Mouse (Mus musculus): ENCODE measurements around the gene Ssh3. TPM values are rescaled to one million over a fixed set of nuclear protein-coding genes. Genes with fewer than 3 reads are reported as not detected.
"Not testable (repeated sequence)": the region's sequence is repeated elsewhere in the genome, so short reads cannot be mapped to it uniquely, and the experiment has no call there.

The Ssh3 gene
- polyA plus RNA-seq, 1 experiment from 2014 or later: 3.6 TPM

DNA sequence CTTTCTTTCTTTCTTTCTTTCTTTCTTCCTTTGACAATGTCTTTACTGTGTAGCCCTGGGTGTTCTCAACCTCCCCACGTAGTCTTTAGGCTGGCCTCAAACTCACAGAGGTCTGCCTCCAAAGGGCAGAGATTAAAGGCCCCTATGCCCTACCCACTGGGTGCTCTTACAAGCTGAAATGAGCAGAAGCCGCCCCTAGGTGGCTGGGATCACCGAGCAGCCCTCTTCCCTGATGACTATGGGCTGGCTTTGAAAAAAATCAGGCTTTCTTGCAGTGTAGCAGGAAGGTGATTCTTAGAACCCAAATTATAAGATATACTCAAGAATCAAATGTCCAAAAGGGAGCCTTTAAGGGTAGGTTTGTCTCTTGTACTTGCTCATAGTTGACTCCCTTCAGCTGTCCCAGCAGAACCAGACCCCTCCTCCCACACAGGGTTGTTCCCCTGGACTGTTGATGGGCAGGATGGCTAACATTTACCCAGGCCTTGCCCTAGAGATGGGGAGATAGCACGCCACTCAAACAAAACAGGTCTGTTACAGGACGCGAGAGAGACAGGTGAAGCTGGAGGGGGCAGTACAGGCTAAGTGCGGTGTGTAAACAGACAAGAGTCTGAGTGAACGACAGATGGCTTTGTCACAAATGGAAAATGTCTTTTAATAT lies 7.8 kb downstream of the Ssh3 start:
- Histone ChIP-seq H3K4me3 (no peak overlapping the region), H3K27me3 (no peaks in the 10 kb centered on the region), H3K9ac (peak overlapping the region; percentile 16; the same call in 1 of the 2 replicates), H3K36me3 (ENCODE audit: poor library complexity, severe bottlenecking) (no peaks in the 10 kb centered on the region), H3K9me3 (replicated peaks) (no peaks in the 10 kb centered on the region), H3K4me1 (peaks cover 12% of the 10 kb centered on the region; the same call in 1 of the 2 replicates), H3K27ac (no peak overlapping the region), H3K4me2 (no peak overlapping the region)
- WGBS: 59% methylated on average over 8 of the region's 8 CpGs
- no peak for ATAC-seq

DNA sequence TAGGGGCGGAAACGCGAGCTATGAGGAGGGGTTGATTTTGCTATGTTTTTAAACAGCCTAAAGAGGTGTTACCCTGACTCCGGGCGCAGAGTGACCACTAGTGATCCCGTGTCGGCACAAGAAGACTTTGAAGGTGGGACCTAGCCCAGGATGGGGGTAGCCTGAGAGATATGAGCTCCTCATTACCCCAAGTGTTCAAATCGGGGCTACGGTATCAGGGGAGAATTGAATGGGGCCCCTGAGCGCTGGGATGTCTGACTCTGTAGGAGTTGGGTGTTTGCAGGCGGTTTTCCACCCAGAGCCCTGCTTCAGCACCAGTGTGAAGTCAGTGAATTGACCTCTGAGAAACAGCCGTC lies 11.1 kb downstream of the Ssh3 start:
- 19% methylated on average over 12 of the region's 12 CpGs for WGBS
- H3K27me3 ChIP-seq: 0 out of 2 replicates have a peak, but pooled peaks cover 5% of the 10 kb centered on the region
- no peaks in the 10 kb centered on the region for H3K36me3 ChIP-seq (ENCODE audit: poor library complexity, severe bottlenecking)
- peak overlapping the region; percentile 51 for H3K9ac ChIP-seq
- peaks cover 12% of the 10 kb centered on the region; the same call in 1 of the 2 replicates for H3K4me1 ChIP-seq
- no peak overlapping the region for H3K27ac ChIP-seq
- H3K4me2 ChIP-seq: peak overlapping the region; percentile 92
- peak; percentile 45; the same call in 1 of the 2 replicates for ATAC-seq
- H3K4me3 ChIP-seq: peak overlapping the region; percentile 66
- H3K9me3 ChIP-seq (replicated peaks): no peaks in the 10 kb centered on the region

DNA sequence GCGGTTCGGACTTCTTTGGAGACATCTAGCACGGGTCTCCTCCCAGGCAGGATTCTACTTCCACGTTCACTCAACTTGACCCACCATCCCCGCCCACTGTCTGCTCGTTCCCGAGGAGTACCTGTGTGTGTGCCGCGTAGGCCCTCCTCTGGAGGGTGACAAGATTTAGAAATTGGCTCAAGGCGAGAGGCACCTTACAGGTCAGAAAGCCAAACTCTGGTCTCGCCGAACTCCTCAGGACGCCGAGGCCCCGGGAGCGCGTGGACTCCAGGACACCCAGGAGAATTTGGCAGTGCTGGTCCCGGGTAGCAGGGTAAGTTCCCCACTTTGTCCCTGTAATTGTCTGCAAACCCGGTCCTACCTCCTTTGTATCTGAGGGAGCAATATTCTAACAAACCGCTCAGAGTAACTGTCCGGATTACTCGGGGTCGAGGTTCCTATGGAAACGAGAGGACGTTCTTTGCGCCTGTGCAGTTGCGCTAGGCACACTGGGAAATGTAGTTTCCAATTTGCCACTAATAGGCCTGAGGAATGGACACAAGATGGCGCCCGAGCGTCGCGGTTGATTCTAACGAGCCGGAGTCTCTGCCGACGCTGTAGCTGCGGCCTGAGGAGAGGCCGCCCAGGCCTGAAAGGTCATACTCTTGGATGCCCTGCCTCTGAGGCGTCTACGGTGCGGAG lies 11.6 kb downstream of the Ssh3 start:
- 0 out of 2 replicates have a peak, but pooled peaks cover 5% of the 10 kb centered on the region for H3K27me3 ChIP-seq
- no peaks in the 10 kb centered on the region for H3K9me3 ChIP-seq (replicated peaks)
- under 1% methylated on average over 41 of the region's 41 CpGs for WGBS
- 0 out of 2 replicates have a peak overlapping the region, but pooled peaks have one; percentile 22 for H3K27ac ChIP-seq
- H3K9ac ChIP-seq: peak overlapping the region; percentile 72
- H3K4me1 ChIP-seq: peaks cover 12% of the 10 kb centered on the region; the same call in 1 of the 2 replicates
- no peaks in the 10 kb centered on the region for H3K36me3 ChIP-seq (ENCODE audit: poor library complexity, severe bottlenecking)
- peak overlapping the region; percentile 92 for H3K4me2 ChIP-seq
- peak; percentile 94 for ATAC-seq
- peak overlapping the region; percentile 66 for H3K4me3 ChIP-seq

DNA sequence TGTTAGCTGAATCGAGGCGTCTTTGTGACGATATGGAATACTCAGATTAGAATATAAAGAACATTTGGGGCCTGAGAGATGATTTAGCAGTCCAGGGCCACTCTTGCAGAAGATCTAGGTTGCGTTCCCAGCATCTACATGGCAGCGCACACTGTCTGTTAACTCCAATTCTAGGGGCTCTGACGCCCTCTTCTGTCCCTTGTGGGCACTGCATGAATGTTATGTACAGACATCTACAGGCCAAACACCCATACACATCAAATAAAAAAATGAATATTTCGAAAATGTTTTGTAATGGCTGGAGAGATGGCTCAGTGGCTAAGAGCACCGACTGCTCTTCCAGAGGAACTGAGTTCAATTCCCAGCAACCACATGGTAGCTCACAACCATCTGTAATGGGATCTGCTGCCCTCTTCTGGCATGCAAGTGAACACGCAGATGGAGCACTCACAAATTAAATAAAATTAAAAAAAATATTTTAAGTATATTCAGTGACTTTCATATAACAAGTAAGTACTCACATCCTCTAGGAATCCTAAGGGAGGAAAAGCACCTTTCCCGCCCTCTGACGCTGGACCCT lies 13.3 kb downstream of the Ssh3 start:
- Histone ChIP-seq H3K36me3 (ENCODE audit: poor library complexity, severe bottlenecking) (no peaks in the 10 kb centered on the region), H3K9me3 (replicated peaks) (no peaks in the 10 kb centered on the region), H3K4me3 (no peak overlapping the region), H3K4me2 (no peak overlapping the region), H3K4me1 (peaks cover 12% of the 10 kb centered on the region; the same call in 1 of the 2 replicates), H3K9ac (no peak overlapping the region), H3K27me3 (0 out of 2 replicates have a peak, but pooled peaks cover 5% of the 10 kb centered on the region), H3K27ac (no peak overlapping the region)
- ATAC-seq: no peak
- 75% methylated on average over 11 of the region's 11 CpGs for WGBS

DNA sequence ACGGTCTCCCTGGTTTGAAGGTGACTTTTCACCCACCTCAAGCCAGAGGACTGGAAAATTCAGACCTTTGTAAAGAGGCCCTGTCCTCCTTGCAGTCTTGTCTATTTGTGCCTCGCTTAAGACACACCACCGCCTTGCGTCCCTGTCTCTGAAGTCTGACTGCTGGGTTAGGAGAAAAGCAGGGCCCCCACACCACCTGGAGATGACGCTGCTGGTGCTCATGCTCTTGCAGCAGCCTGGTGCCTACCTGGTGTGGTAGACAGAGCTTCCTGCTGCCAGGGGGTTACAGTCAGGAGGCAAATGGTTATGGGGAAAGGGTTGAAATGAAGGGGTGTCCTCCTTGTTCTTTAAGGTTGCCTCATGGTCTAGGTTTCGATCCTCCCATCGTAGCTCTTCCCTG lies 14.8 kb downstream of the Ssh3 start:
- H3K27me3 ChIP-seq: 0 out of 2 replicates have a peak, but pooled peaks cover 5% of the 10 kb centered on the region
- no peaks in the 10 kb centered on the region for H3K9me3 ChIP-seq (replicated peaks)
- H3K4me3 ChIP-seq: no peak overlapping the region
- 90% methylated on average over 7 of the region's 7 CpGs for WGBS
- H3K27ac ChIP-seq: no peak overlapping the region
- peaks cover 12% of the 10 kb centered on the region; the same call in 1 of the 2 replicates for H3K4me1 ChIP-seq
- no peaks in the 10 kb centered on the region for H3K36me3 ChIP-seq (ENCODE audit: poor library complexity, severe bottlenecking)
- no peak overlapping the region for H3K9ac ChIP-seq
- no peak overlapping the region for H3K4me2 ChIP-seq
- no peak for ATAC-seq

DNA sequence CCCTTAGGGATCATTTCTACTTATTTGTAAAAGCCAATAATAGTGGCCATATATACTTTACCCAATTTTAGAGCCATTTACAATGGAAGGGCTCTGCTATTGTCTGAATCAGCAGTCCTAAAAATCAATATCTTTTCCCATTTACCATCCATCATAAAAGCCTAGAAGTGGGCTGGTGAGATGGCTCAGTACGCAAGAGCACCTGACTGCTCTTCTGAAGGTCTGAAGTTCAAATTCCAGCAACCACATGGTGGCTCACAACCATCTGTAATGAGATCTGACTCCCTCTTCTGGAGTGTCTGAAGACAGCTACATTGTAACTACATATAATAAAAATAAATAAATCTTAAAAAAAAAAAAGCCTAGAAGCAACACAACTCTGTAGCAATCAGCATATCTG lies 20.3 kb downstream of the Ssh3 start:
- not testable (repeated sequence) for H3K4me2 ChIP-seq; ATAC-seq; H3K36me3 ChIP-seq (ENCODE audit: poor library complexity, severe bottlenecking); H3K27ac ChIP-seq; H3K27me3 ChIP-seq; H3K9me3 ChIP-seq (replicated peaks); H3K9ac ChIP-seq; H3K4me3 ChIP-seq; H3K4me1 ChIP-seq
- 79% methylated on average over 1 of the region's 1 CpGs for WGBS

DNA sequence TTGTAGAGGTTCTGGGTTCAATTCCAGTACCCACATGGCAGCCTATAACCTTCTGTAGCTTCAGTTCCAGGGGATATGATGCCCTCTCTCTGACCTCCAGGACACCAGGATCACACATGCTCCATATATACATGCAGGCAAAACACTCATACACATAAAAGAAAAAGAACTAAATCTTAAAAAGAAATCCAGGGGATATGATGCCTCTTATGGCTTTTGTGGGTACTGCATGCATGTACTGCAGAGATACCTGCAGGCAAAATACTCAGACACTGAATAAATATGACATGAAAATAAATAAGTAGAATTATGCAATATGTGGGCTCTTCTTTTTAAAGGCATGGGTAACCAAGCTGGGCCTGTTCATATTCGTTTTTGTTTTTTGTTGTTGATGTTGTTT lies 22.0 kb downstream of the Ssh3 start:
- WGBS: 59% methylated on average over 1 of the region's 1 CpGs
- no peak overlapping the region for H3K9ac ChIP-seq
- no peaks in the 10 kb centered on the region for H3K9me3 ChIP-seq (replicated peaks)
- H3K4me3 ChIP-seq: no peak overlapping the region
- no peak overlapping the region for H3K4me2 ChIP-seq
- H3K36me3 ChIP-seq (ENCODE audit: poor library complexity, severe bottlenecking): no peaks in the 10 kb centered on the region
- no peak for ATAC-seq
- no peaks in the 10 kb centered on the region for H3K27me3 ChIP-seq
- H3K27ac ChIP-seq: no peak overlapping the region
- no peaks in the 10 kb centered on the region for H3K4me1 ChIP-seq

DNA sequence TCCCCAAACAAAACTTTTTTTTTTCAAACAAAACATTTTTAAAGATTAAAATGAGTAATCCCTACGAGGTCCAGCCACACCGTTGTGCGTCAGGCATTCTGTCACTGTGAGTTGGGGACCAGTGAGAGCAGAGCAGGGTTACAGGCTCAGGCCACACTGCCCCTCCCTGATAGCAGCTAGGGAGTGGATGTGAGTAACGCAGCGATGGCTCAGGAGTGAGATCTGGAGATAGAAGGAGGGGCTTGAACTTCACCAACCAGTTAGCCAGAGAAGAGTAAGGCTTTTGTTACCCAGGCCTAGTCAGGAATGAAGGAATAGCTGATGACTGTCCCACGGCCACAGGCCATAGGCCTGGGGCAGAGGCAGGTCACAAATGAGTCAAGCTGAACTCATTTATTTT lies 24.2 kb downstream of the Ssh3 start:
- H3K4me1 ChIP-seq: no peaks in the 10 kb centered on the region
- no peak overlapping the region for H3K4me3 ChIP-seq
- H3K36me3 ChIP-seq (ENCODE audit: poor library complexity, severe bottlenecking): no peaks in the 10 kb centered on the region
- no peak overlapping the region for H3K4me2 ChIP-seq
- H3K9me3 ChIP-seq (replicated peaks): no peaks in the 10 kb centered on the region
- H3K27ac ChIP-seq: no peak overlapping the region
- ATAC-seq: no peak
- H3K27me3 ChIP-seq: no peaks in the 10 kb centered on the region
- 86% methylated on average over 6 of the region's 6 CpGs for WGBS
- H3K9ac ChIP-seq: no peak overlapping the region

DNA sequence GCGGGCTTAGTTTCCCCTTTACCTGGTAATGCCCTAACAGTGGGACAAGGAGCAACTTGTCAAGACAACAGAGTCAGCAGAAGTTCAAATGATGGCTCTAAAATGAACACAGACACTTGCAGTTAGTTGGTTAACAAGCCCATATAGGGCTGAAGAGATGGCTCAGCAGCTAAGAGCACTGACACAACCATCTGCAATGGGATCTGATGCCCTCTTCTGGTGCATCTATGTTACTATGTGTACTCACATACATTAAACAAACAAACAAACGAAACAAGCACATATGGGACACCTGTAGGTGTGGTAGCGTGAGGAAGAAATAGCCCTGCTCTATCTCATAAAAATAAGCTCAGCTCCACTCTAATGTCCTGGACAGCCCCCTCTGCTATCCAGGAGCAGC lies 26.6 kb downstream of the Ssh3 start:
- Histone ChIP-seq H3K27ac (no peak overlapping the region), H3K36me3 (ENCODE audit: poor library complexity, severe bottlenecking) (no peaks in the 10 kb centered on the region), H3K27me3 (no peaks in the 10 kb centered on the region), H3K4me1 (no peaks in the 10 kb centered on the region), H3K9ac (no peak overlapping the region), H3K9me3 (replicated peaks) (no peaks in the 10 kb centered on the region), H3K4me2 (no peak overlapping the region), H3K4me3 (no peak overlapping the region)
- ATAC-seq: no peak
- 69% methylated on average over 3 of the region's 3 CpGs for WGBS

DNA sequence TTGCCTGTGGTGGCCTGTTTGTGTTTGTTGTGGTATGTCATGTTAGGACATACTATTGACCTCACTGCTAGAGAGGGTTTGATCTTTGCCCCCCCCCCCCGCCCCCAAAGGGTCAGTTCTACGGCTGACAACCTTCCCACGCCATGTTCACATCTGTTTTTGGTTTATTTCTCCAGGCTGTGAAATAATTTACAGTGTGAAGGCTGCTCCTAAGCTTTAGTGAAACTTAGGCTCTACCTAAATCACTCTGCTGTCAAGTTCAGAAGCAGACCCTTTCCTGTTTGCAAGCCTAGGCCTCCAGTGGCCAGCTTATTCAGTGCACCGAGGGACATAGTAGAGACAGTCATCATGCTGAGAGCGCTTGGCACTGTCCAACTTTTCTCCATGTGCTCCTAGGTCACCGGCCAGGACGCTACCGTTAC lies 28.7 kb downstream of the Ssh3 start:
- Histone ChIP-seq H3K4me1 (no peaks in the 10 kb centered on the region), H3K27me3 (no peaks in the 10 kb centered on the region), H3K27ac (no peak overlapping the region), H3K9me3 (replicated peaks) (no peaks in the 10 kb centered on the region), H3K36me3 (ENCODE audit: poor library complexity, severe bottlenecking) (no peaks in the 10 kb centered on the region), H3K4me2 (no peak overlapping the region), H3K9ac (no peak overlapping the region), H3K4me3 (no peak overlapping the region)
- 75% methylated on average over 8 of the region's 8 CpGs for WGBS
- no peak for ATAC-seq

DNA sequence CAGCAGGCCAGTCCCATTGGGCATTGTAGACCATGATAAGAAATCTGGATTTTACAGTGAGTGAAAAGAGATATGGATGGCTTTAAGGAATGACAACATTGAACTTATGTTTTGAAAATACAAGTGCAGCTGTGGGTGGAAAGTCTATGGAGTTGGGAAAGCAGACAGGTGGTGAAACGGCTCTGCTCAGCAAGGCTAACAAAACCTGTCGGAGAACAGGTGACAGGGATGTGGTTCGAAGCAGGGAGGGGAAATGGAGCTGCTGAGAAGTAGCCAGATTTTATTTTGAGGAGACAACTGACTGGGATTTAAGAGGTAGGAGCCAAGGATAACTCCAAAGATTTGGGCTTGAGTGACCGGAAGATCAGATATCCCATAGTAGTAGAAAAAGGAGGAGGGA lies 34.4 kb downstream of the Ssh3 start:
- no peak overlapping the region for H3K27ac ChIP-seq
- peaks cover 17% of the 10 kb centered on the region for H3K27me3 ChIP-seq
- H3K9ac ChIP-seq: no peak overlapping the region
- H3K4me3 ChIP-seq: no peak overlapping the region
- peaks cover 10% of the 10 kb centered on the region for H3K4me1 ChIP-seq
- H3K36me3 ChIP-seq (ENCODE audit: poor library complexity, severe bottlenecking): no peaks in the 10 kb centered on the region
- WGBS: 83% methylated on average over 4 of the region's 4 CpGs
- no peaks in the 10 kb centered on the region for H3K9me3 ChIP-seq (replicated peaks)
- no peak for ATAC-seq
- no peak overlapping the region for H3K4me2 ChIP-seq

DNA sequence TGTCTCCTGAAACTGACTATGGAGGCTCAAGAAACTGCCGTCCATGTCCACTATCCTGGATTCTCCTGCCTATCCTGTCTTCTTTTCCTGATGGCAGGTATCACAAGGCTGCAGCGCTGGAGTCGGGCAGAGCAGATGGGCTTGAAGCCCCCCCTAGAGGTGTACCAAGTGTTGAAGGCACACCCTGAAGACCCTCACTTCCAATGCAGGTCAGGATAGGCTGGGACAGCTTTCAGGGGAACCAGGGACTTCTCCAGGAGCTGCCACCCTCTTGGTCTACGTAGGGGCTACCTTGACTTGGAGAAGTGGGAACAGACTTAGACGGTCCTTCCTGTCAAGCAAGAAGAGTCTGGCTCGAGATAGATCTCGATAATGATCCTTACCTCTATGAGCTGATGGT lies 36.3 kb downstream of the Ssh3 start:
- 79% methylated on average over 7 of the region's 7 CpGs for WGBS
- peak overlapping the region; percentile 69; the same call in 1 of the 2 replicates for H3K9ac ChIP-seq
- H3K4me2 ChIP-seq: peak overlapping the region; percentile 87
- no peaks in the 10 kb centered on the region for H3K36me3 ChIP-seq (ENCODE audit: poor library complexity, severe bottlenecking)
- ATAC-seq: no peak
- H3K27ac ChIP-seq: no peak overlapping the region
- peaks cover 10% of the 10 kb centered on the region for H3K4me1 ChIP-seq
- H3K27me3 ChIP-seq: peaks cover 29% of the 10 kb centered on the region
- no peaks in the 10 kb centered on the region for H3K9me3 ChIP-seq (replicated peaks)
- no peak overlapping the region for H3K4me3 ChIP-seq

Data from forebrain, embryonic 13.5 days (tissue).